Mouse (Mus musculus) ZHBTc4 (cell line): Measurements from ENCODE around the gene Krr1.
"Not testable (repeated sequence)": the region's sequence is repeated elsewhere in the genome, so short reads cannot be mapped to it uniquely, and the experiment has no call there.

Experiments
- DNase-seq: peaks from one replicate; pipeline ENCODE4 v3.0.0-alpha.2; 2011; ENCODE audit warnings: low read depth, low spot score

The Krr1 gene

DNA sequence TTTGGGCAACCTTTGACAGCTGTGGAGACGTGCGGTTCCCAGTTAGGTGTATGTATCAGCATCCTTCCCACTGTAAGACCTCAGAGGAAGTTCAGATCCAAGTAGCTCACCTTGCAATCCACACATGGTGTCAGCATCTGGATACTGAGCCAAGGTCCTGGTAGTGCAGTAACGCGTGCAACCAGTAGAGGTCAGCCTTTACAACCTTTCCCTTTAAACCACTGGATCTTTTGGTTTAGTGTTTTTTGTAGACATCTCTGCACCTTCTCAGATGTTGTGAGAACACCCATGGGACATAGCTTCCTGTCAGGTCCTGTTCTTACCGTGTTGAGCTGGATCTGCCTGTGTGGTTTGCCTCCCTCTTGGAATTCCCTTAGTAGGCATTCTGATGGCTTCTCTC, 5.1 kb downstream of the Krr1 start:
- DNase-seq: peak; percentile 83

GRCm38 (mm10) chr10:111983070-111983469, 10.6 kb downstream of the Krr1 start:
- DNase-seq: no peak

DNA sequence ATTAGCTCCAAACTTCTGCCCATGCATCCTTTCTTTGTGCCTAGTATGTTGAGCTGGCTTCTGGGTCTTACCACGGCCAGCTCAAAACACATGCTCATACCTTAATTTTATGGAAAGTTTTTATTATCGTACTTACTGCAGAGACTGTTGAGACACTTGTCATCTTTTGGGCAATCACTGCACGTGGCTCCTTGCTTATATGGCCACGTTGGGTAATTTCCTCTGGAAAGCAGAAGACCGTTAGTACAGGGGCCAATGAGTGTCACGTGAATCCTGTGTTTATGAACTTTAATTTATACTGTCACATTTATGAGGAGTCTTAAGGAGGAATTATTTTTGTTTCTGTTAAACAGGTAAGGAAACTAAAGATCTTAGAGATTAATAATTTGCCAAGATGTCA, 14.0 kb downstream of the Krr1 start:
- DNase-seq: no peak

DNA sequence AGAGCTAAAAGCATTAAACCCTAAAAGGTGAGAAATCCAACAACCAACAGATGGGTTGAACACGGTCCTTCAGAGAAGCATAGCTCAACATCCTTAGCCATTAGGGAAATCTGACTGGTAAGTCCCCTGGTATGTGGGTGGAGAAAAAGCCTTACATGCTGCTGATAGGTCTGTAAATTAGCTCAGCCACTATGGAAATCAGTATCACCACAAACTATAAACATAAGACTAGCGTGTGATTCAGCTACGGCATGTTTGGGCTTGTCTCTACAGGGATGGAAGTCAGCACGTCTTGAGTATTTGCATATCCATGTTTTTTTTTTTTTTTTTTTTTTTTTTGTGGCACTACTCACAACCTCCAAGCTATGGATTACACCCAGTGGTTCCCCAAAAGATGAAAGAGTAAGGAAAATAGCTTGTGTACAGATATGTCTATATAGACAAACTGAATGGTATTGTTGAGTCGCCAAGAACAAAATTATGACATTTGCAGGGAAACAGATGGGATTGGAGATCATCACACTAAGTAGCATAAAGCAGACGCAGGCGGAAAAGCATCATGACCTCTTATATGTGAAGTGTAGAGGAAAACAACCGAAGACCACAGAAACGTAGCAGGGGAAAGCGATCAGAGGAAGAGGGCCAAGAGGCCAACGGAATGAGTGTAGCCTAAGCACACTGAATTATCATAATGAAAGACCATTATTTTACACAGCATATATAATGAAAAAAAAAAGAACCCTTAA, 23.5 kb downstream of the Krr1 start:
- DNase-seq: no peak

DNA sequence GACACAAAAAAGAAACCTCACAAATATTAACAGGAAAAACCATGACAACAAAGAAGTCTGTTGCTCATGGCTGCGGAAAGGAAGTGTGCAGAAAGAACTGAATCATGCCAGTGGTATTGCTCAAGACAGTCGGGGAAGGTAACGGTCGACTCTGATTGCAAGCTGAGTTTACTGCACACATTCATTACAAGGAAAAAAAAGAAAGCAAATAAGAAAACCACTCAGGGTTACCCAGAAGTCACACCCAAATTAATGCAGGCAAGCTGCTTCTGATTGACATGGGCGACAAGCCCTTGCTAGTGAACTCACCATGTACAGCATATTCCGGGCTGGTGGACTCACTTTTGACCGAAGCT, 24.1 kb downstream of the Krr1 start:
- no peak for DNase-seq

GRCm38 (mm10) chr10:111996911-111997347, 24.5 kb downstream of the Krr1 start:
- no peak for DNase-seq

DNA sequence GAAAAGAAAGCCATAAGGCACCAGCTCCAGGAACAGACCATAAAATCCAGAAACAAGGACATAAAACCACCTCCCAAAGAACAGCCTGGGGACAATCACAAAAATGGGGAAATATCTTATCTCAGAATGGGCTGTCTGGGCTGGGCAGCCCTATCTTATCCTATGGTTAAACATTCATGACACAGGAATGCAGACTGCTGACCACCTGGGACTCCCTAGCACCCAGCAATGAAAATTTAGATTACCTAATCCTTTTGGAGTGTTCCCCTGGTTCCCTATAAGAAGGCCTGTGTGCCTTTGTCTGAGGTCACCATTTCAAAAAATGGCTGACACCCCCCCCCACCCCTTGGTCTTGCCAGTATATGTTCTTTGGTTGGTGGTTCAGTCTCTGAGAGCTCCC, 25.2 kb downstream of the Krr1 start:
- DNase-seq: no peak

DNA sequence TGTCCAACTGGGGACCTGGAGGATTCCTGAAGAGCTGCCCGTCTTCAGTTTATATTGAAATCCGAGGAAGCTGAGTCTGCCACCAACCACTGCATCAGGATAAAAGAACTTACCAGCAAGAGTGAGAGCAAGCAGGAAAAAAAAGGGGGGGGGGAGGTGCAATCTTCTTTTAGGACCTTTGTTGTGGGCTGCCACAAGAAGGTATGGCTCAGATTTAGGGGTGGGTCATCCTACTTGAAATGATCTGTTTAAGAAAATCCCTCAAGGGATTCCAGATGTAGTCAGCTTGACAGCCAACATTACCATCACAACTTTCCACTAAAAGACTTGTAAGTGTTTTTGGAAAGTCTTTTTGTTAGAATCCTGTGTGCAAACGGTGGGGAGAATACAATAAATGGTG, 27.3 kb downstream of the Krr1 start:
- DNase-seq: no peak

GRCm38 (mm10) chr10:112000568-112000967, 28.1 kb downstream of the Krr1 start:
- DNase-seq: no peak

- peak; percentile 10 for DNase-seq
Observed at GRCm38 (mm10) chr10:112001350-112001749, 28.9 kb downstream of the Krr1 start.

DNA sequence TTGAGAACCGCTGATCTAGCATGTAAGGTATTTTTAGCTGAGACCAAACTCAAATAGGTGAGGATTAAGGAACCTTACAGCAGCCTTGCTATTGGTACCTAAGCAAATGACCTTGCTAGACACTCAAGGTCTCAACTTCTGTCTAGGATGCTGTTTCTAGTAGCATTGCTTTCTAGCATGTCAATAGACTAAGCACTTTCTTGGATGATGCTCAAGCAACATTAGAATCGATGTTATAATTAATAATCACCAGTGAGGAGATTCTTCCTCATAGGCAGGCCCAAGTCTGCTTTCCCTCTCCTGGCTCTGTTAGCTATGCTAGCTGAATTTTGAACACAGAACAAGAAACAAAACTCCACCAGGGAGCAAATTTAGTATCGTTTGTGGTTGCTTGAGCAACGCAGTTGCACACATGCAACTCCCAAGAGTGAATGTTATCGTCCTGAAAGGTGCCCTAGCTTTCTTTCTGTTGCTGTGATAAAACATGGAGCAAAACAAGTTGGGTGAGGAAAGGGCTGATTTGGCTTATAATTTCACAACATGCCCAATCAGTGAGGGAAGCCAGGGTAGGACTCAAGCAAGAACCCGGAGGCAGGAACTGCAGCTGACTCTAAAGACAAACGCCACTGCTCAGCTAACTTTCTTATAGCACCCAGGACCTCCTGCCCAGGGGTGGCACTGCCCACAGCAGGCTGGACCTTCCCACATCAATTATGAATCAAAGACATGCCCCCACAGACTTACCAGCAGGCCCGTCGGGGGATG, 29.5 kb downstream of the Krr1 start:
- DNase-seq: no peak

DNA sequence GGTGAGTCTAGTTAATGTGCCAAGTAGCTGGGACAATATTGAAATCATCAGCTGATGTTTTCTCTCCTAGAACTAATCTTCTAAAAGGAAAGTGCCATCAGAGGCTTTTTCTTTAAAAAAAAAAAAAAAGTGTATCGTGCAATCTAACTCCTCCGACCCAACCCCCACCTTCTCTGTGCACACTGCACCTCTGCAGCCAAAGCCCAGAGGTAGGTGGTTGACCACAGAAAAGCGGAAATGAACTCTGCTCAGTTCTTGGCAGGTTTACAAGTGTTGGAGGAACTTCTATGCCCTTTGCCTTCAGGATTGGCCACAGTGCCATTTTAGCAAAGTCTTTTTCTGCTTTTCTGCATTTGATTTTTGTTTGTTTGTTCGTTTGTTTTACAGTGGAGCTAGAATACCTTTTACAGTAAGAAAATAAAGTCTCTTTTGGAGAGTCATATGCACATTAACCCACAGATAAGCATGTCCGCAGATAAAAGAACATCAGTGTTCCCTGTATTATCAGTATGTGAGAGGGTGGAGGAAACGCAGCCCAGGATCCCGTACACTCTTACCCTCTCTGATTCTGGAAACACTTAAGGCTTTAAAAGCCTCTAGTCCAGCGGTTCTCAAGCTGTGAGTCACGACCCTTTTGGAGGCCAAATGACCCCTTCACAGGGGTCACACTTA, 30.2 kb downstream of the Krr1 start, which contains the start of gene Glipr1:
TSS of gene Glipr1 (minus strand) at position 88 of the 672 bp plus-strand sequence.
- no peak for DNase-seq

DNA sequence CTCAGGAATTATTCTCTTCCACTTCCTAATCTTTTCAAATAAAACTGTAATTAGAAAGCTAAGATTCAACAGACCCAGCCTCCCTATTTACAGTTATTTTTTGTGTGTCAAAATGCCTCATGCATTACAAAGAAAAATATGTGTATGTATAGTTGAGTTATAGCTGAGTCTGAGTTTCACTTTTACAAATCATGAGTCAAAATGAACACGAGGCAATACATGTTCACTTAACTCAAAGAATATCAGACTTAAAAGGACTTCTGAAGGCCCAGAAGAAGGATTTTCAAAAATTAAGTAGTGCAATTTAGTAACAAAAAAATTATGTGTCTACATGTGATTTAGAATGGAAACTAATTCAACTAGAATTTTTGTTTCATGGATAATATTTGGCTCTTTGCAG, 37.0 kb downstream of the Krr1 start:
- DNase-seq: not testable (repeated sequence)

DNA sequence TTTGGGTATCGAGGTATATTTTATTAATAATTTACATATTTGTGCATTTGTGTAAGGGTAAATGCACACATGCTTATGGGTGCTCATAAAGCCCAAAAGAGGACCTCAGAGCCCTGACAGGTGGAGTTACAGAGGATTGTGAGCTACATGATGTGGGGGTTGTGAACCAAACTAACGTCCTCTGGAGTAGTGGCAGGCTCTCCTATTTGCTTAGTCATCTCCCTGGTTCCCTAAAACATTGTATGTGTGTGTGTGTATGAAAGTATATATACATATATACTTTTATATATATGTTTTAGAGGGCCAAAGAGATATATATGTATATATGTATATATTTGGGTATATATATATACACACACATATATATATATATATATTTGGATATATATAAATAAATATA, 51.1 kb downstream of the Krr1 start:
- no peak for DNase-seq

DNA sequence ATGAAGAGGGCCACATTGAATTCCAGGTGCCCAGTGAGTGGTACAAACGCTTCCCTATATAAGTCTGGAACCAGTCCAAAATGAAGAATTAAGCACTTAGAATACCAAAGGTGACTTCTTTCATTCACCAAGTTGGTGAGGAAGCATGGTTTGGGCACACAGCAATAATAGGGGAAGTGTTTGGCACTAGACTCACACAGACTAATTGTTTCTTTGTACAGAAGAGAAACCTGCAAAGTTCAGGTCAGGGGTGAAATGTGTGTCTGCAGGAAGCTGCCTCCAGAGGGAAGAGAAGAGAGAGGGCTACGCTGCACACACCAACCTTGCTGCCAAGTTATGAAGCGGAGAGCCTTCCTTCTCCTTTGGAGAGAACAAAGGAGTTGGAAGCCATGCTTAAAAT, 56.2 kb downstream of the Krr1 start:
- not testable (repeated sequence) for DNase-seq
